20 mouse cellular contexts compared by ENCODE assay signal in the genomic region with DNA sequence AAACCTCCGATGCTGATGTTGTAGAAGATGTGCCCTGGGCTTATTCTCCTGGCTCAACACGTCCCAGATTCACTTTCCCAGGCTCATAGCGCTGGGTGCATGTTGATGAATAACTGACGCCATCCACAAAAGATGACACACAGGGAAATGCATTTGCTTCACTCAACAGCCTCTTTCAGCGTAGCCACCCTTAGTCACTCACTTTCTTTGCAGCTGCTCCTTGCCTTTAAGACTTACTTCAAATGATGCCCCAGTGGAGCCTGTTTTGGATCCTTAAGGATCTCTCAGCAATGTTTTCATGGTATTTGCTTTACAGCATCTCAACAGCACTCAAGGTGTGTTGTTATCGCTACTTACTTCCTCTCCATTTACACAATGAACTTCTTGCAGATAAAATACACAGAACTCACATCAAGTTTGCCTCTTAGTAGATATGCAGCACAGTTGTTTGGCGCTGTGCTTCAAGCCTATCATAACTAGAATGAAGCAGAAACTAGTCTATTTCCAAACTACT.
"Had no signal": no experiment of that assay in that cellular context is flagged by ENCODE, and none has a peak within 500 bp of the region (broad histone marks: within the 10 kb centered on the region; RNA-seq: fewer than 3 reads in every experiment).

No protein-coding gene starts in this region.

- H3K4me3 ChIP-seq: intestine, embryonic 15.5 days; kidney, embryonic 15.5 days; left cerebral cortex, adult 2 months; limb, embryonic 10.5 days; limb, embryonic 13.5 days; liver, embryonic 12.5 days; liver, embryonic 15.5 days; neural tube, embryonic 13.5 days had no signal

- H3K9me3 ChIP-seq: intestine, embryonic 15.5 days; kidney, embryonic 15.5 days; limb, embryonic 10.5 days; limb, embryonic 13.5 days; liver, embryonic 12.5 days; liver, embryonic 15.5 days; neural tube, embryonic 13.5 days had no signal

- H3K4me1 ChIP-seq: intestine, embryonic 15.5 days; kidney, embryonic 15.5 days; limb, embryonic 10.5 days; limb, embryonic 13.5 days; liver, embryonic 12.5 days; liver, embryonic 15.5 days; neural tube, embryonic 13.5 days had no signal

- H3K27ac ChIP-seq: intestine, embryonic 15.5 days; kidney, embryonic 15.5 days; left cerebral cortex, adult 2 months; limb, embryonic 10.5 days; limb, embryonic 13.5 days; liver, embryonic 12.5 days; liver, embryonic 15.5 days; neural tube, embryonic 13.5 days had no signal

- H3K27me3 ChIP-seq: intestine, embryonic 15.5 days; kidney, embryonic 15.5 days; limb, embryonic 13.5 days; liver, embryonic 12.5 days; liver, embryonic 15.5 days; neural tube, embryonic 13.5 days had no signal

- DNase-seq: kidney, adult 11 months; kidney, adult 8-10 months; kidney, postnatal 10 days; kidney, postnatal 36 days; layer of hippocampus, postnatal 36 days; liver; midbrain, embryonic 14.5 days; right cerebral cortex, adult 18-20 months; right cerebral cortex, postnatal 25 days; thymus, adult 18-20 months; thymus, postnatal 36 days had no signal

- ATAC-seq: intestine, embryonic 15.5 days; liver, embryonic 12.5 days had no signal

- H3K4me2 ChIP-seq: intestine, embryonic 15.5 days; kidney, embryonic 15.5 days; limb, embryonic 13.5 days; liver, embryonic 12.5 days; liver, embryonic 15.5 days; midbrain, embryonic 11.5 days; neural tube, embryonic 13.5 days had no signal

- H3K36me3 ChIP-seq: intestine, embryonic 15.5 days; kidney, embryonic 15.5 days; limb, embryonic 10.5 days; limb, embryonic 13.5 days; liver, embryonic 12.5 days; liver, embryonic 15.5 days; neural tube, embryonic 13.5 days had no signal

- H3K9ac ChIP-seq: intestine, embryonic 15.5 days; kidney, embryonic 15.5 days; limb, embryonic 13.5 days; liver, embryonic 12.5 days; liver, embryonic 15.5 days; neural tube, embryonic 13.5 days had no signal
